Mouse (Mus musculus) midbrain, embryonic 16.5 days (tissue): ENCODE results near the gene Ccnb1ip1. TPM values are rescaled to one million over a fixed set of nuclear protein-coding genes. Genes with fewer than 3 reads are reported as not detected.
A peak's percentile ranks its signal among the peaks of the same experiment; 100 is the strongest.

Source experiments
- ATAC-seq: fragments of 200-750 bp; cut with Nextera tagmentation; 2 replicates; pipeline ENCODE4 v1.8.0; 2017; ENCODE audit warnings: moderate TSS enrichment
- H3K27ac ChIP-seq: fragments of 300-500 bp; sonication (generic); 2 replicates; pipeline ENCODE4 v1.5.1; 2014; ENCODE audit warnings: mild to moderate bottlenecking, low read length, mixed read lengths
- H3K27me3 ChIP-seq: fragments of 300-500 bp; sonication (generic); 2 replicates; pipeline ENCODE4 v1.6.1; 2014; ENCODE audit warnings: low read depth, low read length, mixed read lengths; ENCODE audit not compliant: control insufficient read depth, insufficient read depth
- H3K36me3 ChIP-seq: fragments of 300-500 bp; sonication (generic); 2 replicates; pipeline ENCODE4 v1.6.1; 2014; ENCODE audit warnings: mild to moderate bottlenecking, low read length, moderate library complexity, mixed read lengths; ENCODE audit not compliant: control insufficient read depth, insufficient read depth
- H3K4me1 ChIP-seq: fragments of 300-500 bp; sonication (generic); 2 replicates; pipeline ENCODE4 v1.6.1; 2014; ENCODE audit warnings: mild to moderate bottlenecking, low read length, mixed read lengths; ENCODE audit not compliant: control insufficient read depth, insufficient read depth
- H3K4me2 ChIP-seq: fragments of 300-500 bp; sonication (generic); 2 replicates; pipeline ENCODE4 v1.6.1; 2014; ENCODE audit warnings: mild to moderate bottlenecking, low read length, mixed read lengths
- H3K4me3 ChIP-seq: fragments of 300-500 bp; sonication (generic); 2 replicates; pipeline ENCODE4 v1.5.1; 2014; ENCODE audit warnings: low read depth, mild to moderate bottlenecking, low read length, moderate library complexity, mixed read lengths
- H3K9ac ChIP-seq: fragments of 300-500 bp; sonication (generic); 2 replicates; pipeline ENCODE4 v1.6.1; 2014; ENCODE audit warnings: low read depth, low read length, mixed read lengths
- H3K9me3 ChIP-seq: fragments of 300-500 bp; sonication (generic); replicated peaks from 2 replicates; pipeline ENCODE4 v1.6.1; 2014; ENCODE audit warnings: mild to moderate bottlenecking, low read length, mixed read lengths; ENCODE audit not compliant: control insufficient read depth, poor library complexity, severe bottlenecking
- WGBS: fragments of 180-500 bp; shearing (Covaris S2); extraction: QIAGEN DNeasy Blood & Tissue Kit; methylation state at CpG from one replicate; pipeline ENCODE4 v1.1.7; 2014; 5-methylcytosine and 5-hydroxymethylcytosine counted together
- polyA plus RNA-seq: library from polyadenylated mRNA; unstranded; fragments of >200 nt; fragmentation: Nextera tagmentation; extraction: Ambion mirVana; gene quantifications from 2 replicates; pipeline ENCODE4 v1.2.1, GENCODE M21; 2015

Gene Ccnb1ip1
- polyA plus RNA-seq, 1 experiment from 2014 or later = not detected

- no peak overlapping the region for H3K9ac ChIP-seq
- no peak overlapping the region for H3K4me2 ChIP-seq
- no peaks in the 10 kb centered on the region for H3K27me3 ChIP-seq
- ATAC-seq = no peak
- H3K4me3 ChIP-seq = no peak overlapping the region
- H3K36me3 ChIP-seq = no peaks in the 10 kb centered on the region
- 92% methylated on average over 24 of the region's 24 CpGs for WGBS
- H3K9me3 ChIP-seq = no peaks in the 10 kb centered on the region
- peaks cover 2% of the 10 kb centered on the region for H3K4me1 ChIP-seq
- H3K27ac ChIP-seq = no peak overlapping the region
These were observed 12.1 kb downstream of the Ccnb1ip1 start for GRCm38 (mm10) chr14:50795261-50795935.

GRCm38 (mm10) chr14:50788157-50788556, 19.4 kb downstream of the Ccnb1ip1 start:
- no peak overlapping the region for H3K4me2 ChIP-seq
- no peak overlapping the region for H3K27ac ChIP-seq
- no peak for ATAC-seq
- no peaks in the 10 kb centered on the region for H3K27me3 ChIP-seq
- no peaks in the 10 kb centered on the region for H3K9me3 ChIP-seq
- H3K4me3 ChIP-seq = no peak overlapping the region
- peaks cover 12% of the 10 kb centered on the region for H3K4me1 ChIP-seq
- WGBS = 11% methylated on average over 2 of the region's 2 CpGs
- H3K36me3 ChIP-seq = no peaks in the 10 kb centered on the region
- H3K9ac ChIP-seq = no peak overlapping the region

- peaks cover 15% of the 10 kb centered on the region for H3K4me1 ChIP-seq
- H3K9me3 ChIP-seq = 0 out of 2 replicates have a peak, but pooled peaks cover 3% of the 10 kb centered on the region
- H3K9ac ChIP-seq = peak within 1 kb of the TSS; percentile 81
- peak within 1 kb of the TSS; percentile 86 for H3K27ac ChIP-seq
- under 1% methylated on average over 21 of the region's 21 CpGs for WGBS
- ATAC-seq = peak; percentile 97
- H3K36me3 ChIP-seq = peaks cover 11% of the 10 kb centered on the region
- H3K4me3 ChIP-seq = peak within 1 kb of the TSS; percentile 81
- H3K27me3 ChIP-seq = no peaks in the 10 kb centered on the region
- peak within 1 kb of the TSS; percentile 73 for H3K4me2 ChIP-seq
These were observed 22.3 kb downstream of the Ccnb1ip1 start, which contains the start of gene Ttc5 for GRCm38 (mm10) chr14:50785251-50785637. Ttc5 (minus strand) TSS chr14:50785519.

- H3K4me3 ChIP-seq = peak overlapping the region; percentile 81
- peak overlapping the region; percentile 81 for H3K9ac ChIP-seq
- H3K27me3 ChIP-seq = no peaks in the 10 kb centered on the region
- H3K36me3 ChIP-seq = peaks cover 16% of the 10 kb centered on the region
- H3K9me3 ChIP-seq = 0 out of 2 replicates have a peak, but pooled peaks cover 3% of the 10 kb centered on the region
- peak; percentile 4; the same call in 1 of the 2 replicates for ATAC-seq
- 26% methylated on average over 16 of the region's 16 CpGs for WGBS
- peak overlapping the region; percentile 73 for H3K4me2 ChIP-seq
- peak overlapping the region; percentile 86 for H3K27ac ChIP-seq
- H3K4me1 ChIP-seq = peaks cover 15% of the 10 kb centered on the region
These were observed 22.9 kb downstream of the Ccnb1ip1 start for GRCm38 (mm10) chr14:50784391-50785250.

GRCm38 (mm10) chr14:50782166-50782565, 25.4 kb downstream of the Ccnb1ip1 start:
- Histone ChIP-seq H3K4me2 (no peak overlapping the region), H3K27me3 (no peaks in the 10 kb centered on the region), H3K4me1 (peaks cover 15% of the 10 kb centered on the region), H3K27ac (no peak overlapping the region), H3K9ac (no peak overlapping the region), H3K36me3 (peaks cover 19% of the 10 kb centered on the region), H3K9me3 (0 out of 2 replicates have a peak, but pooled peaks cover 3% of the 10 kb centered on the region), H3K4me3 (no peak overlapping the region)
- ATAC-seq = no peak
- WGBS = 94% methylated on average over 3 of the region's 3 CpGs

- no peak for ATAC-seq
- Histone ChIP-seq H3K36me3 (peaks cover 43% of the 10 kb centered on the region), H3K4me3 (no peak overlapping the region), H3K4me1 (no peaks in the 10 kb centered on the region), H3K9me3 (no peaks in the 10 kb centered on the region), H3K4me2 (no peak overlapping the region), H3K27me3 (no peaks in the 10 kb centered on the region), H3K9ac (no peak overlapping the region), H3K27ac (no peak overlapping the region)
- 89% methylated on average over 2 of the region's 2 CpGs for WGBS
These were observed 36.2 kb downstream of the Ccnb1ip1 start for GRCm38 (mm10) chr14:50771342-50771741.

GRCm38 (mm10) chr14:50765736-50766135, 41.8 kb downstream of the Ccnb1ip1 start:
- no peak for ATAC-seq
- WGBS = 92% methylated on average over 6 of the region's 6 CpGs
- Histone ChIP-seq H3K4me2 (no peak overlapping the region), H3K36me3 (peaks cover 16% of the 10 kb centered on the region), H3K4me1 (no peaks in the 10 kb centered on the region), H3K9me3 (no peaks in the 10 kb centered on the region), H3K9ac (no peak overlapping the region), H3K27ac (no peak overlapping the region), H3K4me3 (no peak overlapping the region), H3K27me3 (no peaks in the 10 kb centered on the region)

- no peak for ATAC-seq
- no peak overlapping the region for H3K27ac ChIP-seq
- no peaks in the 10 kb centered on the region for H3K4me1 ChIP-seq
- no peaks in the 10 kb centered on the region for H3K36me3 ChIP-seq
- H3K9ac ChIP-seq = no peak overlapping the region
- 71% methylated on average over 5 of the region's 5 CpGs for WGBS
- H3K27me3 ChIP-seq = no peaks in the 10 kb centered on the region
- no peaks in the 10 kb centered on the region for H3K9me3 ChIP-seq
- no peak overlapping the region for H3K4me2 ChIP-seq
- no peak overlapping the region for H3K4me3 ChIP-seq
These were observed 49.0 kb downstream of the Ccnb1ip1 start for GRCm38 (mm10) chr14:50758416-50759085.
